Mouse (Mus musculus): Measurements from ENCODE around the gene Neu4. TPM values are rescaled to one million over a fixed set of nuclear protein-coding genes. Genes with fewer than 3 reads are reported as not detected.
"Not testable (repeated sequence)": the region's sequence is repeated elsewhere in the genome, so short reads cannot be mapped to it uniquely, and the experiment has no call there.

Gene Neu4
- total RNA-seq (2015; ENCODE audit: low replicate concordance), result not detected in 2 replicates
- total RNA-seq (2017; ENCODE audit: low replicate concordance), result not detected in 2 replicates

GRCm38 (mm10) chr1:94020151-94020550 is at the start of gene Neu4:
TSS of gene Neu4 (plus strand) at chr1:94020451.
- ATAC-seq (replicated peaks; ENCODE audit: low FRiP score, poor library complexity, severe bottlenecking), result no peak

GRCm38 (mm10) chr1:93970797-93971196 is 49.5 kb upstream of the Neu4 start:
- ATAC-seq (replicated peaks; ENCODE audit: low FRiP score, poor library complexity, severe bottlenecking), result not testable (repeated sequence)

- not testable (repeated sequence) for ATAC-seq (replicated peaks; ENCODE audit: low FRiP score, poor library complexity, severe bottlenecking)
Observed at GRCm38 (mm10) chr1:93975764-93976163, 44.5 kb upstream of the Neu4 start.

- peak; percentile 81 for ATAC-seq (replicated peaks; ENCODE audit: low FRiP score, poor library complexity, severe bottlenecking)
Observed at GRCm38 (mm10) chr1:93978287-93978686, 42.0 kb upstream of the Neu4 start.

- not testable (repeated sequence) for ATAC-seq (replicated peaks; ENCODE audit: low FRiP score, poor library complexity, severe bottlenecking)
Observed at GRCm38 (mm10) chr1:93980932-93981331, 39.3 kb upstream of the Neu4 start.

GRCm38 (mm10) chr1:93986167-93986566 is 34.1 kb upstream of the Neu4 start:
- no peak for ATAC-seq (replicated peaks; ENCODE audit: low FRiP score, poor library complexity, severe bottlenecking)

GRCm38 (mm10) chr1:93988786-93989185 is 31.5 kb upstream of the Neu4 start:
- no peak for ATAC-seq (replicated peaks; ENCODE audit: low FRiP score, poor library complexity, severe bottlenecking)

GRCm38 (mm10) chr1:93990209-93990608 is 30.0 kb upstream of the Neu4 start, which contains the start of gene Gal3st2c:
TSS of gene Gal3st2c (plus strand) at chr1:93990509.
- ATAC-seq (replicated peaks; ENCODE audit: low FRiP score, poor library complexity, severe bottlenecking), result not testable (repeated sequence)

GRCm38 (mm10) chr1:93991068-93991467 is 29.2 kb upstream of the Neu4 start:
- not testable (repeated sequence) for ATAC-seq (replicated peaks; ENCODE audit: low FRiP score, poor library complexity, severe bottlenecking)

- ATAC-seq (replicated peaks; ENCODE audit: low FRiP score, poor library complexity, severe bottlenecking), result not testable (repeated sequence)
Observed at GRCm38 (mm10) chr1:93991491-93991890, 28.8 kb upstream of the Neu4 start.

GRCm38 (mm10) chr1:94001023-94001422 is 19.2 kb upstream of the Neu4 start:
- no peak for ATAC-seq (replicated peaks; ENCODE audit: low FRiP score, poor library complexity, severe bottlenecking)

- ATAC-seq (replicated peaks; ENCODE audit: low FRiP score, poor library complexity, severe bottlenecking), result not testable (repeated sequence)
Observed at GRCm38 (mm10) chr1:94005954-94006506, 14.2 kb upstream of the Neu4 start.

GRCm38 (mm10) chr1:94008826-94009225 is 11.4 kb upstream of the Neu4 start:
- ATAC-seq (replicated peaks; ENCODE audit: low FRiP score, poor library complexity, severe bottlenecking), result not testable (repeated sequence)

GRCm38 (mm10) chr1:94011643-94012042 is 8.6 kb upstream of the Neu4 start:
- ATAC-seq (replicated peaks; ENCODE audit: low FRiP score, poor library complexity, severe bottlenecking), result no peak

- no peak for ATAC-seq (replicated peaks; ENCODE audit: low FRiP score, poor library complexity, severe bottlenecking)
Observed at GRCm38 (mm10) chr1:94027506-94028108, 7.4 kb downstream of the Neu4 start.

- ATAC-seq (replicated peaks; ENCODE audit: low FRiP score, poor library complexity, severe bottlenecking), result no peak
Observed at GRCm38 (mm10) chr1:94028741-94029140, 8.5 kb downstream of the Neu4 start.

GRCm38 (mm10) chr1:94033075-94033602 is 12.9 kb downstream of the Neu4 start:
- ATAC-seq (replicated peaks; ENCODE audit: low FRiP score, poor library complexity, severe bottlenecking), result no peak

- peak; percentile 33; the same call in 1 of the 2 replicates for ATAC-seq (replicated peaks; ENCODE audit: low FRiP score, poor library complexity, severe bottlenecking)
Observed at GRCm38 (mm10) chr1:94034984-94035743, 14.9 kb downstream of the Neu4 start.

GRCm38 (mm10) chr1:94040391-94040790 is 20.1 kb downstream of the Neu4 start:
- no peak for ATAC-seq (replicated peaks; ENCODE audit: low FRiP score, poor library complexity, severe bottlenecking)

GRCm38 (mm10) chr1:94045559-94045958 is 25.3 kb downstream of the Neu4 start:
- no peak for ATAC-seq (replicated peaks; ENCODE audit: low FRiP score, poor library complexity, severe bottlenecking)

Data from erythroid progenitor cell, adult 5-6 weeks (primary cell).